Mouse (Mus musculus) liver, adult 2 months (tissue): ENCODE measurements at regions not wholly inside any gene's neighbourhood (a gene's known extent, or its start where the extent isn't known, plus 50 kb on each side); places are given as distances from the start of the nearest gene placed in this dataset.

Source experiments
- CTCF ChIP-seq: fragments of 200-500 bp; IDR thresholded peaks from 2 replicates; pipeline ENCODE4 v1.5.1; 2011; ENCODE audit warnings: low read depth, low read length, control low read depth
- POLR2A ChIP-seq: fragments of 200-500 bp; IDR thresholded peaks from 2 replicates; pipeline ENCODE4 v1.6.1; 2011; ENCODE audit warnings: low read length, control low read depth; ENCODE audit not compliant: insufficient read depth; ENCODE audit errors: extremely low read depth

DNA sequence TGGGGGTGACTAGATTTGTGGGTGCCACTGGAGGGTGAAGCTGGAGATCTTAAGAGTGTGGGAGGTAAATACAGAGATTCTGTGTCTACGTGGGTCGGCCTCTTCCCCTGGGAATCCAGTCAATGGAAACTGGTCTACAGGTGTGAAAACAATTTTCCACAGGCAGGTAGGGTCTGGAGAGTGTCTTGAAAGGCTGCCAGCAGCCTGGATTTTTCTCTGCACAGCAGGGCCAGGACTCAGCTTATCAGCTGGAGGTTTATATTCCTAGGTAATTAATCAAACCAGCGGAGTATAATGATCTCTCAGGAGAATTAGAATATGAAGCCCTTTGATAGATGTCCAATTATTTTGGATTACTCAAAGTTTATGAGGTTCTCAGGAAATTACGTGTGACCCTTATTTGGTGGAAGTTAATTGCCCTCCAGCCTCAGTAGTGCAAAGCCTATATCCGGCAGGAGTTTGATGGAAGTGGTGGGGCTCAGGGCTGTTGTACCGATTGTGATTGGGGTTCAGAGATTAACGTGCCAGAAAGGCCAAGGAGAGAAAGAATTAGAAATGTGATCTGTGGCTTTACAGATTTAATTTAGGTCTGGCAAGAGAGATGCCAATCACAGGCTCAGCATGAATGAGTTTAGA is 250.8 kb downstream of the Map2k6 start:
- TF ChIP-seq POLR2A = no peak
- TF ChIP-seq CTCF = no peak
